Mouse (Mus musculus): Measurements from ENCODE around the gene Mmp23. TPM values are rescaled to one million over a fixed set of nuclear protein-coding genes. Genes with fewer than 3 reads are reported as not detected.
A peak's percentile ranks its signal among the peaks of the same experiment; 100 is the strongest.
"Not testable (repeated sequence)": the region's sequence is repeated elsewhere in the genome, so short reads cannot be mapped to it uniquely, and the experiment has no call there.

Mmp23 gene
- total RNA-seq (2017), result 0.74 and 0.93 TPM in 2 replicates

GRCm38 (mm10) chr4:155653086-155653450, at the start of gene Mmp23:
TSS of gene Mmp23 (minus strand) at chr4:155653384.
- no peak for ATAC-seq (ENCODE audit: extremely low read depth, insufficient number of reproducible peaks, low FRiP score, poor library complexity, severe bottlenecking)

- peak; percentile 40; the same call in 1 of the 2 replicates for ATAC-seq (ENCODE audit: extremely low read depth, insufficient number of reproducible peaks, low FRiP score, poor library complexity, severe bottlenecking)
These were observed 47.2 kb upstream of the Mmp23 start for GRCm38 (mm10) chr4:155700425-155700824.

- no peak for ATAC-seq (ENCODE audit: extremely low read depth, insufficient number of reproducible peaks, low FRiP score, poor library complexity, severe bottlenecking)
These were observed 43.4 kb upstream of the Mmp23 start for GRCm38 (mm10) chr4:155696261-155697255.

GRCm38 (mm10) chr4:155695531-155696062, 42.4 kb upstream of the Mmp23 start:
- no peak for ATAC-seq (ENCODE audit: extremely low read depth, insufficient number of reproducible peaks, low FRiP score, poor library complexity, severe bottlenecking)

GRCm38 (mm10) chr4:155694482-155695401, 41.6 kb upstream of the Mmp23 start:
- ATAC-seq (ENCODE audit: extremely low read depth, insufficient number of reproducible peaks, low FRiP score, poor library complexity, severe bottlenecking), result peak; percentile 71

GRCm38 (mm10) chr4:155694111-155694481, 40.9 kb upstream of the Mmp23 start, which contains the start of gene Fndc10:
TSS of gene Fndc10 (plus strand) at chr4:155694342.
- ATAC-seq (ENCODE audit: extremely low read depth, insufficient number of reproducible peaks, low FRiP score, poor library complexity, severe bottlenecking), result no peak

- ATAC-seq (ENCODE audit: extremely low read depth, insufficient number of reproducible peaks, low FRiP score, poor library complexity, severe bottlenecking), result no peak
These were observed 39.2 kb upstream of the Mmp23 start for GRCm38 (mm10) chr4:155692421-155692820.

GRCm38 (mm10) chr4:155690571-155691375, 37.6 kb upstream of the Mmp23 start:
- no peak for ATAC-seq (ENCODE audit: extremely low read depth, insufficient number of reproducible peaks, low FRiP score, poor library complexity, severe bottlenecking)

- not testable (repeated sequence) for ATAC-seq (ENCODE audit: extremely low read depth, insufficient number of reproducible peaks, low FRiP score, poor library complexity, severe bottlenecking)
These were observed 34.6 kb upstream of the Mmp23 start for GRCm38 (mm10) chr4:155687764-155688163.

GRCm38 (mm10) chr4:155683670-155684277, 30.6 kb upstream of the Mmp23 start:
- not testable (repeated sequence) for ATAC-seq (ENCODE audit: extremely low read depth, insufficient number of reproducible peaks, low FRiP score, poor library complexity, severe bottlenecking)

- ATAC-seq (ENCODE audit: extremely low read depth, insufficient number of reproducible peaks, low FRiP score, poor library complexity, severe bottlenecking), result no peak
These were observed 22.8 kb upstream of the Mmp23 start for GRCm38 (mm10) chr4:155675991-155676390.

GRCm38 (mm10) chr4:155672082-155672481, 18.9 kb upstream of the Mmp23 start:
- no peak for ATAC-seq (ENCODE audit: extremely low read depth, insufficient number of reproducible peaks, low FRiP score, poor library complexity, severe bottlenecking)

GRCm38 (mm10) chr4:155670236-155670635, 17.1 kb upstream of the Mmp23 start:
- ATAC-seq (ENCODE audit: extremely low read depth, insufficient number of reproducible peaks, low FRiP score, poor library complexity, severe bottlenecking), result not testable (repeated sequence)

GRCm38 (mm10) chr4:155669598-155670075, 16.5 kb upstream of the Mmp23 start:
- ATAC-seq (ENCODE audit: extremely low read depth, insufficient number of reproducible peaks, low FRiP score, poor library complexity, severe bottlenecking), result no peak

- ATAC-seq (ENCODE audit: extremely low read depth, insufficient number of reproducible peaks, low FRiP score, poor library complexity, severe bottlenecking), result peak; percentile 95
These were observed 15.8 kb upstream of the Mmp23 start, which contains the start of gene Mib2 for GRCm38 (mm10) chr4:155668689-155669597. TSS of gene Mib2 (minus strand) at chr4:155669198.

GRCm38 (mm10) chr4:155666903-155667302, 13.7 kb upstream of the Mmp23 start:
- no peak for ATAC-seq (ENCODE audit: extremely low read depth, insufficient number of reproducible peaks, low FRiP score, poor library complexity, severe bottlenecking)

- ATAC-seq (ENCODE audit: extremely low read depth, insufficient number of reproducible peaks, low FRiP score, poor library complexity, severe bottlenecking), result no peak
These were observed 7.5 kb upstream of the Mmp23 start for GRCm38 (mm10) chr4:155660641-155661040.
